Mouse (Mus musculus) limb, embryonic 15.5 days (tissue): Measurements from ENCODE around the gene Wdr5. TPM values are rescaled to one million over a fixed set of nuclear protein-coding genes. Genes with fewer than 3 reads are reported as not detected.

Source experiments
- ATAC-seq: fragments of 200-750 bp; cut with Nextera tagmentation; 2 replicates; pipeline ENCODE4 v1.8.0; 2017; ENCODE audit warnings: low read depth, moderate TSS enrichment; ENCODE audit not compliant: insufficient number of reproducible peaks, low FRiP score, low TSS enrichment
- H3K27ac ChIP-seq: fragments of 300-500 bp; sonication (generic); 2 replicates; pipeline ENCODE4 v1.5.1; 2015; ENCODE audit warnings: moderate library complexity, mild to moderate bottlenecking, inconsistent platforms
- H3K27me3 ChIP-seq: fragments of 300-500 bp; sonication (generic); 2 replicates; pipeline ENCODE4 v1.6.1; 2015; ENCODE audit warnings: inconsistent platforms
- H3K36me3 ChIP-seq: fragments of 300-500 bp; sonication (generic); 2 replicates; pipeline ENCODE4 v1.6.1; 2015; ENCODE audit warnings: inconsistent platforms
- H3K4me1 ChIP-seq: fragments of 300-500 bp; sonication (generic); 2 replicates; pipeline ENCODE4 v1.6.1; 2015; ENCODE audit warnings: inconsistent platforms
- H3K4me2 ChIP-seq: fragments of 300-500 bp; sonication (generic); 2 replicates; pipeline ENCODE4 v1.6.1; 2015; ENCODE audit warnings: mild to moderate bottlenecking, inconsistent platforms
- H3K4me3 ChIP-seq: fragments of 300-500 bp; sonication (generic); 2 replicates; pipeline ENCODE4 v1.5.1; 2015; ENCODE audit warnings: mild to moderate bottlenecking, inconsistent platforms
- H3K9ac ChIP-seq: fragments of 300-500 bp; sonication (generic); 2 replicates; pipeline ENCODE4 v1.6.1; 2015; ENCODE audit warnings: inconsistent platforms
- H3K9me3 ChIP-seq: fragments of 300-500 bp; sonication (generic); 2 replicates; pipeline ENCODE4 v1.6.1; 2016; ENCODE audit warnings: inconsistent platforms
- WGBS: fragments of 180-500 bp; shearing (Covaris S2); methylation state at CpG from one replicate; pipeline ENCODE4 v1.1.7; 2015; 5-methylcytosine and 5-hydroxymethylcytosine counted together
- polyA plus RNA-seq: library from polyadenylated mRNA; unstranded; fragments of >200 nt; fragmentation: Nextera tagmentation; extraction: Ambion mirVana; gene quantifications from 2 replicates; pipeline ENCODE4 v1.2.1, GENCODE M21; 2015

Gene Wdr5
- polyA plus RNA-seq, 1 experiment from 2014 or later = 51.2 TPM

DNA sequence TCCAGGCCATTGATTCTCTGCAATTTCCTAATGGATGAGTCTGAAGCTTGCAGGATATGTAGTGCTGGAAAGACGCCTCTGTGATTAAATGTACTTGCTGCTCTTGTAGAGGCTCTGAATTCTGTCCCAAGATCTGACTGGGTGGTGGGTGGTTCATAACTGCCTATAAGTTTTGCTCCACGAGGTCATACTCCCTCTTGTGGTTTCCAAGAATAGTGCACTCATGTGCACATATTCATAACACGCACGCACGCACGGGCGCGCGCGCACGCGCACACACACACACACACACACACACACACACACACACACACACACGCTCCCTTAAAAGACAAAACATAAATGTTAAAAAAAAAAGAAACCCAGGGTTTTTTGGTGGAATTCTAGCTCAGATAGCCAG, 69.6 kb downstream of the Wdr5 start:
- Histone ChIP-seq H3K4me3 (no peak overlapping the region), H3K36me3 (no peaks in the 10 kb centered on the region), H3K27me3 (no peaks in the 10 kb centered on the region), H3K9me3 (no peaks in the 10 kb centered on the region), H3K4me2 (no peak overlapping the region), H3K9ac (no peak overlapping the region), H3K4me1 (no peaks in the 10 kb centered on the region), H3K27ac (no peak overlapping the region)
- no peak for ATAC-seq
- 92% methylated on average over 13 of the region's 13 CpGs for WGBS

Other genes starting within 250 kb of the Wdr5 start
- gene Vav2, start 88.1 kb upstream of the Wdr5 start, polyA plus RNA-seq = 4.6 and 5.0 TPM in 2 replicates
- 11.8 and 12.6 TPM in 2 replicates for gene Brd3os, start 72.8 kb upstream of the Wdr5 start, polyA plus RNA-seq
- gene Brd3, start 7.5 kb upstream of the Wdr5 start, polyA plus RNA-seq = 112 and 116 TPM in 2 replicates
- gene Rxra, start 161.3 kb downstream of the Wdr5 start, polyA plus RNA-seq = 19.4 and 19.7 TPM in 2 replicates